Mouse (Mus musculus) MEL (cell line): ENCODE data around the gene Tspan17. TPM values are rescaled to one million over a fixed set of nuclear protein-coding genes. Genes with fewer than 3 reads are reported as not detected.

Experiments
- DNase-seq: peaks from one replicate; pipeline ENCODE4 v3.0.0; 2011; ENCODE audit warnings: low read depth, low spot score
- H3K27ac ChIP-seq: 2 replicates; pipeline ENCODE4 v1.5.1; 2012; ENCODE audit warnings: low read depth, mild to moderate bottlenecking, control low read depth, low read length, moderate library complexity; ENCODE audit not compliant: control insufficient read depth
- H3K27me3 ChIP-seq, 2 experiments: fragments of 150-350 bp in 1 of 2; sonication (generic) in 1 of 2; 2 replicates each; pipeline ENCODE4 v1.6.1; 2012; ENCODE audit warnings: low read length in 2 of 2, mild to moderate bottlenecking in 2 of 2, improper control_type of control experiment in 1 of 2, moderate library complexity in 1 of 2; ENCODE audit not compliant: insufficient read depth in 2 of 2, control insufficient read depth in 1 of 2
- H3K36me3 ChIP-seq, 2 experiments: 2 replicates each; pipeline ENCODE4 v1.6.1; 2012 to 2014; ENCODE audit warnings: low read length in 2 of 2, improper control_type of control experiment in 1 of 2, inconsistent platforms in 1 of 2, mild to moderate bottlenecking in 1 of 2; ENCODE audit not compliant: insufficient read depth in 2 of 2, control insufficient read depth in 1 of 2
- H3K4me1 ChIP-seq, 2 experiments: fragments of 150-350 bp in 1 of 2; sonication (generic) in 1 of 2; 2 replicates each; pipeline ENCODE4 v1.6.1; 2012; ENCODE audit warnings: low read length in 2 of 2, improper control_type of control experiment in 1 of 2, mild to moderate bottlenecking in 1 of 2; ENCODE audit not compliant: insufficient read depth in 2 of 2, control insufficient read depth in 1 of 2
- H3K4me3 ChIP-seq, 2 experiments: fragments of 150-350 bp in 1 of 2; sonication (generic) in 1 of 2; 2 replicates each; pipeline ENCODE4 v1.5.1; 2012; ENCODE audit warnings: low read depth in 2 of 2, low read length in 2 of 2, mild to moderate bottlenecking in 2 of 2, moderate library complexity in 2 of 2, control low read depth in 1 of 2, improper control_type of control experiment in 1 of 2; ENCODE audit not compliant: control insufficient read depth in 1 of 2, insufficient read depth in 1 of 2
- H3K79me2 ChIP-seq: 2 replicates; pipeline ENCODE4 v1.6.1; 2012; ENCODE audit warnings: mild to moderate bottlenecking, low read length, moderate library complexity; ENCODE audit not compliant: control insufficient read depth, poor library complexity, insufficient read depth
- H3K9ac ChIP-seq: 2 replicates; pipeline ENCODE4 v1.6.1; 2012; ENCODE audit warnings: low read depth, mild to moderate bottlenecking, control low read depth, low read length, moderate library complexity; ENCODE audit not compliant: control insufficient read depth, poor library complexity, severe bottlenecking
- H3K9me3 ChIP-seq: fragments of 150-350 bp; sonication (generic); replicated peaks from 2 replicates; pipeline ENCODE4 v1.6.1; 2012; ENCODE audit warnings: mild to moderate bottlenecking, low read length, improper control_type of control experiment, moderate library complexity; ENCODE audit not compliant: insufficient read depth
- BHLHE40 ChIP-seq: IDR thresholded peaks from 2 replicates; pipeline ENCODE4 v1.6.1; 2012; ENCODE audit warnings: low read depth, mild to moderate bottlenecking, inconsistent platforms, low read length, improper control_type of control experiment, borderline replicate concordance
- CTCF ChIP-seq, 3 experiments: IDR thresholded peaks in 2 of 3; conservative IDR thresholded peaks in 1 of 3; 2 replicates each; pipeline ENCODE4 v1.5.1; 2011 to 2012; ENCODE audit warnings: low read length in 3 of 3, low read depth in 2 of 3, mild to moderate bottlenecking in 2 of 3, improper control_type of control experiment in 1 of 3, inconsistent platforms in 1 of 3, mixed read lengths in 1 of 3, moderate library complexity in 1 of 3; ENCODE audit not compliant: control insufficient read depth in 1 of 3, insufficient read depth in 1 of 3, poor library complexity in 1 of 3, severe bottlenecking in 1 of 3
- GATA1 ChIP-seq: IDR thresholded peaks from 2 replicates; pipeline ENCODE4 v1.6.1; 2011; ENCODE audit warnings: low read depth, low read length, improper control_type of control experiment
- HCFC1 ChIP-seq: IDR thresholded peaks from 2 replicates; pipeline ENCODE4 v1.6.1; 2012; ENCODE audit warnings: low read depth, mild to moderate bottlenecking, inconsistent platforms, low read length, improper control_type of control experiment, moderate library complexity
- MAFK ChIP-seq: IDR thresholded peaks from 2 replicates; pipeline ENCODE4 v1.6.1; 2011; ENCODE audit warnings: low read depth, mild to moderate bottlenecking, low read length, improper control_type of control experiment, borderline replicate concordance
- MAX ChIP-seq: IDR thresholded peaks from 2 replicates; pipeline ENCODE4 v1.6.1; 2011; ENCODE audit warnings: low read length, improper control_type of control experiment
- POLR2AphosphoS5 ChIP-seq: IDR thresholded peaks from 2 replicates; pipeline ENCODE4 v1.6.1; 2012; ENCODE audit warnings: low read depth, borderline replicate concordance, mild to moderate bottlenecking, inconsistent platforms, low read length, moderate library complexity, mixed read lengths
- RCOR1 ChIP-seq: IDR thresholded peaks from 2 replicates; pipeline ENCODE4 v1.6.1; 2012; ENCODE audit warnings: low read depth, mild to moderate bottlenecking, inconsistent platforms, low read length, improper control_type of control experiment
- SMC3 ChIP-seq: IDR thresholded peaks from 2 replicates; pipeline ENCODE4 v1.6.1; 2011; ENCODE audit warnings: low read depth, low read length, improper control_type of control experiment
- TAL1 ChIP-seq: IDR thresholded peaks from 2 replicates; pipeline ENCODE4 v1.6.1; 2012; ENCODE audit warnings: mild to moderate bottlenecking, inconsistent platforms, low read length, moderate library complexity, mixed read lengths
- TBP ChIP-seq: IDR thresholded peaks from 2 replicates; pipeline ENCODE4 v1.8.0; 2011; ENCODE audit warnings: low read depth, low read length, improper control_type of control experiment
- ZC3H11A ChIP-seq: IDR thresholded peaks from 2 replicates; pipeline ENCODE4 v1.6.1; 2012; ENCODE audit warnings: low read depth, mild to moderate bottlenecking, inconsistent platforms, low read length, improper control_type of control experiment
- ZKSCAN1 ChIP-seq: IDR thresholded peaks from 2 replicates; pipeline ENCODE4 v1.6.1; 2012; ENCODE audit warnings: low read depth, mild to moderate bottlenecking, inconsistent platforms, low read length, improper control_type of control experiment, moderate library complexity
- ZNF384 ChIP-seq: IDR thresholded peaks from 2 replicates; pipeline ENCODE4 v1.6.1; 2012; ENCODE audit warnings: low read depth, mild to moderate bottlenecking, inconsistent platforms, low read length, improper control_type of control experiment
- polyA plus RNA-seq, 2 experiments: library from polyadenylated mRNA; stranded (reverse) in 1 of 2; unstranded in 1 of 2; fragments of >175 nt in 1 of 2; fragments of >200 nt in 1 of 2; gene quantifications; 2 replicates each; pipeline versions ENCODE4 v1.2.1 to v1.2.4; 2012; ENCODE audit warnings: low replicate concordance in 2 of 2, low read depth in 1 of 2; ENCODE audit not compliant: insufficient read length in 2 of 2, insufficient read depth in 1 of 2, missing spikeins in 1 of 2
- total RNA-seq: library from RNA; depleted of rRNA; stranded (reverse); fragments of 300-350 nt; gene quantifications from 2 replicates; pipeline ENCODE4 v1.2.3, GENCODE M21; 2012

Gene Tspan17
- total and polyA plus RNA-seq, 3 experiments = 4.1 to 23.0 TPM; not detected in 1

GRCm38 (mm10) chr13:54755201-54755830 is 33.9 kb upstream of the Tspan17 start:
- Histone ChIP-seq H3K36me3 (no peaks in the 10 kb centered on the region), H3K27ac (no peak overlapping the region), H3K79me2 (no peaks in the 10 kb centered on the region)
- no peak for TF ChIP-seq HCFC1
- no peak for TF ChIP-seq BHLHE40
- no peak for TF ChIP-seq GATA1
- no peak for TF ChIP-seq MAX
- no peak for TF ChIP-seq CTCF (IDR thresholded peaks at IDR 0.05 in 2 of 3, conservative IDR thresholded peaks at IDR 0.05 in 1 of 3; ENCODE audit: control insufficient read depth in 1 of 3, insufficient read depth in 1 of 3, low read depth in 2 of 3, low read length in 3 of 3, poor library complexity in 1 of 3, severe bottlenecking in 1 of 3)
- no peak for TF ChIP-seq POLR2AphosphoS5
- TF ChIP-seq TAL1 = no peak
- TF ChIP-seq ZNF384 = no peak
- no peak for TF ChIP-seq SMC3
- TF ChIP-seq, all 39 proteins: peak for 0
- Histone ChIP-seq H3K4me1 (no peaks in the 10 kb centered on the region), H3K4me3 (no peak overlapping the region), H3K9me3 (no peaks in the 10 kb centered on the region), H3K27me3 (no peaks in the 10 kb centered on the region; a peak in 1 of 4 replicates), H3K9ac (no peak overlapping the region)
- DNase-seq = no peak

- no peaks in the 10 kb centered on the region; a peak in 1 of 4 replicates for H3K27me3 ChIP-seq
- no peaks in the 10 kb centered on the region for H3K36me3 ChIP-seq
- H3K79me2 ChIP-seq = no peaks in the 10 kb centered on the region
- H3K27ac ChIP-seq = no peak overlapping the region
- TF ChIP-seq ZKSCAN1 = no peak
- no peak for TF ChIP-seq TBP
- TF ChIP-seq RCOR1 = no peak
- no peaks in the 10 kb centered on the region for H3K4me1 ChIP-seq
- no peak overlapping the region for H3K9ac ChIP-seq
- no peak overlapping the region for H3K4me3 ChIP-seq
- no peaks in the 10 kb centered on the region for H3K9me3 ChIP-seq
- DNase-seq = no peak
Measured at GRCm38 (mm10) chr13:54756156-54756712, 32.9 kb upstream of the Tspan17 start.

GRCm38 (mm10) chr13:54757093-54757830 is 31.9 kb upstream of the Tspan17 start:
- TF ChIP-seq MAFK (no peak), ZNF384 (no peak), BHLHE40 (no peak), HCFC1 (no peak), ZC3H11A (no peak)
- TF ChIP-seq, all 39 proteins: peak for 0
- Histone ChIP-seq H3K79me2 (no peaks in the 10 kb centered on the region), H3K27me3 (no peaks in the 10 kb centered on the region)

More at GRCm38 (mm10) chr13:54757093-54757830, 31.9 kb upstream of the Tspan17 start:
- Histone ChIP-seq H3K4me1 (no peaks in the 10 kb centered on the region), H3K9me3 (no peaks in the 10 kb centered on the region), H3K27ac (no peak overlapping the region), H3K4me3 (no peak overlapping the region), H3K36me3 (no peaks in the 10 kb centered on the region), H3K9ac (no peak overlapping the region)
- no peak for DNase-seq
